Mouse (Mus musculus) liver, embryonic 13.5 days (tissue): ENCODE results near the gene B430218F22Rik. TPM values are rescaled to one million over a fixed set of nuclear protein-coding genes. Genes with fewer than 3 reads are reported as not detected.

Source experiments
- ATAC-seq: fragments of 200-750 bp; cut with Nextera tagmentation; 2 replicates; pipeline ENCODE4 v1.8.0; 2017; ENCODE audit warnings: low read depth, mild to moderate bottlenecking, moderate number of reproducible peaks, moderate library complexity
- DNase-seq: peaks from one replicate; pipeline ENCODE4 v3.0.0; 2022
- H3K27ac ChIP-seq: fragments of 300-500 bp; sonication (generic); 2 replicates; pipeline ENCODE4 v1.5.1; 2015; ENCODE audit warnings: moderate library complexity, mild to moderate bottlenecking, inconsistent platforms
- H3K27me3 ChIP-seq: fragments of 300-500 bp; sonication (generic); 2 replicates; pipeline ENCODE4 v1.6.1; 2015; ENCODE audit warnings: mild to moderate bottlenecking, inconsistent platforms
- H3K36me3 ChIP-seq: fragments of 300-500 bp; sonication (generic); 2 replicates; pipeline ENCODE4 v1.6.1; 2015; ENCODE audit warnings: mild to moderate bottlenecking, inconsistent platforms
- H3K4me1 ChIP-seq: fragments of 300-500 bp; sonication (generic); replicated peaks from 2 replicates; pipeline ENCODE4 v1.6.1; 2015; ENCODE audit warnings: inconsistent platforms
- H3K4me2 ChIP-seq: fragments of 300-500 bp; sonication (generic); 2 replicates; pipeline ENCODE4 v1.6.1; 2015; ENCODE audit warnings: inconsistent platforms, mild to moderate bottlenecking, moderate library complexity
- H3K4me3 ChIP-seq: fragments of 300-500 bp; sonication (generic); replicated peaks from 2 replicates; pipeline ENCODE4 v1.5.1; 2015; ENCODE audit warnings: mild to moderate bottlenecking, inconsistent platforms
- H3K9ac ChIP-seq: fragments of 300-500 bp; sonication (generic); 2 replicates; pipeline ENCODE4 v1.6.1; 2015; ENCODE audit warnings: mild to moderate bottlenecking, inconsistent platforms
- H3K9me3 ChIP-seq: fragments of 300-500 bp; sonication (generic); replicated peaks from 2 replicates; pipeline ENCODE4 v1.6.1; 2016; ENCODE audit warnings: inconsistent platforms
- WGBS: fragments of 180-500 bp; shearing (Covaris S2); methylation state at CpG from one replicate; pipeline ENCODE4 v1.1.7; 2015; ENCODE audit not compliant: insufficient replicate concordance; 5-methylcytosine and 5-hydroxymethylcytosine counted together
- polyA plus RNA-seq: library from polyadenylated mRNA; unstranded; fragments of >200 nt; fragmentation: Nextera tagmentation; extraction: Ambion mirVana; gene quantifications from 2 replicates; pipeline ENCODE4 v1.2.1, GENCODE M21; 2015

B430218F22Rik gene
- polyA plus RNA-seq, 1 experiment from 2014 or later, result 0.52 TPM

DNA sequence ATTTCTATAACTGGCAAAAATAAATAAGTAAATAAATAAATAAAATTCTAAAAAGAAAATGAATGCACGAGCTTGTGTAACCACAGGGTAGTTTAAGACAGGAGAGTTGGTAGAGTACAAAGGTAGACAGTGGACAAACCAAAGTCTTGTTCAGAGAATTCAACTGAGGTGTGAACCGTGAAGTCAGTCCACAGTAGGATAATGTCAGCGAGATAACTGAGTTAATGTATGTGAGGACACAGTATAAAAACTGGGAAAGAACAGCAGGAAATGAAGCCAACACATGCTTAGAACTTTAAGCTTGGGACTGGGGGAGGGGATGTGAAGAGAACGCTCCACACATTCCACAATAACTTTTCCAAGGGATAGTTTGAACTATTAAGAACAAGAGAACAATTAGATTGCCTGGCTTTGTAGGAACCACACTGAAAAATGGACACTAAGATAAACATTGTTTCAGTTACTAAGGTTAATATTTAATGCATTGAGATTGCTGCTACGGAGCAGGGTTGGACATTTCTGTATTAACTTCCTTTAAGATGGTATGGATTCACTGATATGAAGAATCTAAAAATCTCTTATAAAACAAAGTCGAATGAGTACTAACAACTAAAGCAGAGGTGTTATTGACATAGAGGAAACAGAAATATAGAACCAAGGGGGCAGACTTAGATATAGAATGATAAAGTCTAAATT lies 25.0 kb downstream of the B430218F22Rik start:
- Histone ChIP-seq H3K27ac (no peak overlapping the region), H3K4me1 (no peaks in the 10 kb centered on the region), H3K4me3 (no peak overlapping the region), H3K36me3 (no peaks in the 10 kb centered on the region), H3K4me2 (no peak overlapping the region), H3K9me3 (no peaks in the 10 kb centered on the region), H3K27me3 (no peaks in the 10 kb centered on the region), H3K9ac (no peak overlapping the region)
- ATAC-seq (no peak), DNase-seq (no peak)
- WGBS, result 61% methylated on average over 6 of the region's 6 CpGs

- H3K4me1 ChIP-seq, result no peaks in the 10 kb centered on the region
- no peak for DNase-seq
- H3K36me3 ChIP-seq, result no peaks in the 10 kb centered on the region
- no peak overlapping the region for H3K27ac ChIP-seq
- H3K4me2 ChIP-seq, result no peak overlapping the region
- no peak overlapping the region for H3K4me3 ChIP-seq
- H3K9ac ChIP-seq, result no peak overlapping the region
- no peak for ATAC-seq
- no peaks in the 10 kb centered on the region for H3K27me3 ChIP-seq
- 51% methylated on average over 4 of the region's 4 CpGs for WGBS
- no peaks in the 10 kb centered on the region for H3K9me3 ChIP-seq
Measured at GRCm38 (mm10) chr13:118418163-118418562, 31.7 kb downstream of the B430218F22Rik start.

- DNase-seq, result no peak
- H3K9me3 ChIP-seq, result no peaks in the 10 kb centered on the region
- ATAC-seq, result no peak
- no peaks in the 10 kb centered on the region for H3K4me1 ChIP-seq
- H3K4me3 ChIP-seq, result no peak overlapping the region
- H3K27me3 ChIP-seq, result no peaks in the 10 kb centered on the region
- H3K27ac ChIP-seq, result no peak overlapping the region
- WGBS, result 18% methylated on average over 1 of the region's 1 CpGs
- no peaks in the 10 kb centered on the region for H3K36me3 ChIP-seq
- H3K9ac ChIP-seq, result no peak overlapping the region
- no peak overlapping the region for H3K4me2 ChIP-seq
Measured at GRCm38 (mm10) chr13:118420408-118420807, 34.0 kb downstream of the B430218F22Rik start.

DNA sequence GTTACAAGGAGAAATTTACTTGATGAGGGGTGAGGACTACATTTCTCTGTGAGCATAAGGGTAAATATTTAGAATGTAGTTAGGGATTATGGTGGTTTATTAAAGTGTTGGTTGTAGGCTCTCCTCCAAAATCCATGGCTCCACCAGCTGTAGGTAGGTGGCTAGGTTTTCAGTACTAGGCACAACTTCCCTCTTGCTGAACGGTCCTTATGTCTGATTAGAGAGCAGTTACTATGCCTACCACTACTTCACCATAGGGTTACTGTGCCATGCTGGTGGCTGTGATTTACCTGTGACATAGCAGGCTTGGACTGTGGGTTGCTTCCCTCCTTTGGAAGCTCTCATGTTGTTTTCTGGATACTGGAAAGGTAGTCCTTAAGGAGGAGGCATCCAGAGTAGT lies 34.4 kb downstream of the B430218F22Rik start:
- no peaks in the 10 kb centered on the region for H3K27me3 ChIP-seq
- no peak overlapping the region for H3K4me3 ChIP-seq
- no peak overlapping the region for H3K4me2 ChIP-seq
- whole genome bisulfite sequencing, result 35% methylated on average over 1 of the region's 1 CpGs
- H3K36me3 ChIP-seq, result no peaks in the 10 kb centered on the region
- H3K9ac ChIP-seq, result no peak overlapping the region
- no peak for DNase-seq
- no peaks in the 10 kb centered on the region for H3K4me1 ChIP-seq
- no peak overlapping the region for H3K27ac ChIP-seq
- H3K9me3 ChIP-seq, result no peaks in the 10 kb centered on the region
- no peak for ATAC-seq

Other genes starting within 250 kb of the B430218F22Rik start
- gene Mrps30, start 622 bp downstream of the B430218F22Rik start, polyA plus RNA-seq, result 24.4 and 25.3 TPM in 2 replicates